Comparison of ENCODE assay signal across 17 mouse cellular contexts in the genomic region with DNA sequence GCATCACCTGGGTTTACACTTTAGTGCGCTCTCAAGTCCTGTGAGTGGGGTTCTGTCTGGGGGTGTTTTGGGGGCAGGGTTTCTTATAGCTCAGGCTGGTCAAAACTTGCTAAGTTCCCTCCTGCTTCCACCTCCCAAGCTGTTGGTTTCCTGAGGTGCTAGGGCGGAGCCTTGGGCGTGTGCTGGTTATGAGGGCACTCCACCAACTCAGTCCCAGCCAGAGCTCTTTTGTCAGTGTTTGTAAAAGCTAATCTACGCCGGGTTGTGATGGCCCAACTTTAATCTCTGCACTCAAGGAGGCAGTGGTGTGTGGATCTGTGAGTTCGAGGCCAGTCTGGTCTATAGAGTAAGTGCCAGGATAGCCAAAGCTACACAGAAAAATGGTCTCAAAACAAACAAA. TPM values are rescaled to one million over a fixed set of nuclear protein-coding genes. Genes with fewer than 3 reads are reported as not detected.
DNase-seq lines count a peak whose midpoint lies in the region; ATAC-seq and TF ChIP-seq lines count a peak whose summit lies in the region.
"Had no signal": no experiment of that assay in that cellular context is flagged by ENCODE, and none has a peak within 500 bp of the region (broad histone marks: within the 10 kb centered on the region; RNA-seq: fewer than 3 reads in every experiment).

No protein-coding gene starts in this region.

- no peak overlapping the region for H3K9ac ChIP-seq in intestine, postnatal 0 days (ENCODE audit: low read depth, low read length)
- no peak overlapping the region for H3K9ac ChIP-seq in intestine, embryonic 15.5 days
- peak overlapping the region; percentile 80 for H3K9ac ChIP-seq in liver, embryonic 13.5 days
- no peak overlapping the region for H3K9ac ChIP-seq in stomach, postnatal 0 days (ENCODE audit: low read length)
- no peak overlapping the region for H3K9ac ChIP-seq in midbrain, embryonic 11.5 days (ENCODE audit: low read length)
- H3K9ac ChIP-seq: embryonic facial prominence, embryonic 13.5 days; forebrain, embryonic 12.5 days; hindbrain, embryonic 13.5 days; midbrain, embryonic 12.5 days had no signal

- ATAC-seq in intestine, postnatal 0 days = no peak
- no peak for ATAC-seq in intestine, embryonic 15.5 days
- ATAC-seq in liver, embryonic 13.5 days (ENCODE audit: low read depth) = no peak
- ATAC-seq in stomach, postnatal 0 days (ENCODE audit: low FRiP score, low TSS enrichment) = no peak
- ATAC-seq in midbrain, embryonic 11.5 days (ENCODE audit: low FRiP score) = no peak

- H3K27me3 ChIP-seq in intestine, postnatal 0 days (replicated peaks; ENCODE audit: control insufficient read depth, insufficient read depth, low read length) = no peaks in the 10 kb centered on the region
- no peaks in the 10 kb centered on the region for H3K27me3 ChIP-seq in intestine, embryonic 15.5 days (replicated peaks)
- no peaks in the 10 kb centered on the region for H3K27me3 ChIP-seq in liver, embryonic 13.5 days
- H3K27me3 ChIP-seq in stomach, postnatal 0 days (ENCODE audit: control insufficient read depth, insufficient read depth, low read length) = no peaks in the 10 kb centered on the region
- H3K27me3 ChIP-seq in midbrain, embryonic 11.5 days (ENCODE audit: control insufficient read depth, insufficient read depth, low read length) = no peaks in the 10 kb centered on the region
- H3K27me3 ChIP-seq: embryonic facial prominence, embryonic 13.5 days; forebrain, embryonic 12.5 days; hindbrain, embryonic 13.5 days; midbrain, embryonic 12.5 days had no signal

- no peak for TF ChIP-seq EP300 in stomach, postnatal 0 days (optimal IDR thresholded peaks at IDR 0.05)

- H3K4me3 ChIP-seq in intestine, postnatal 0 days (ENCODE audit: low read depth, low read length) = no peak overlapping the region
- H3K4me3 ChIP-seq in intestine, embryonic 15.5 days (replicated peaks) = no peak overlapping the region
- H3K4me3 ChIP-seq in liver, embryonic 13.5 days (replicated peaks) = peak overlapping the region; percentile 68
- no peak overlapping the region for H3K4me3 ChIP-seq in stomach, postnatal 0 days (ENCODE audit: low read depth, low read length)
- H3K4me3 ChIP-seq in midbrain, embryonic 11.5 days (ENCODE audit: low read depth, low read length) = no peak overlapping the region
- H3K4me3 ChIP-seq: embryonic facial prominence, embryonic 13.5 days; forebrain, embryonic 12.5 days; heart, embryonic 10.5 days; hindbrain, embryonic 13.5 days; layer of hippocampus, adult 2 months; midbrain, embryonic 12.5 days had no signal

- peak overlapping the region; percentile 37; the same call in 1 of the 2 replicates for H3K4me2 ChIP-seq in intestine, postnatal 0 days (replicated peaks; ENCODE audit: low read depth)
- no peak overlapping the region for H3K4me2 ChIP-seq in intestine, embryonic 15.5 days (replicated peaks)
- peak overlapping the region; percentile 76 for H3K4me2 ChIP-seq in liver, embryonic 13.5 days
- H3K4me2 ChIP-seq in stomach, postnatal 0 days (replicated peaks; ENCODE audit: low read depth) = no peak overlapping the region
- H3K4me2 ChIP-seq in midbrain, embryonic 11.5 days = no peak overlapping the region
- H3K4me2 ChIP-seq: embryonic facial prominence, embryonic 13.5 days; forebrain, embryonic 12.5 days; hindbrain, embryonic 13.5 days; midbrain, embryonic 12.5 days had no signal

- TF ChIP-seq CTCF in intestine, postnatal 0 days (IDR thresholded peaks at IDR 0.05; ENCODE audit: low read depth) = no peak
- TF ChIP-seq CTCF in stomach, postnatal 0 days (IDR thresholded peaks at IDR 0.05; ENCODE audit: low read depth) = no peak

- peaks cover 52% of the 10 kb centered on the region for H3K36me3 ChIP-seq in intestine, postnatal 0 days (ENCODE audit: control insufficient read depth, insufficient read depth)
- peaks cover 40% of the 10 kb centered on the region for H3K36me3 ChIP-seq in intestine, embryonic 15.5 days
- H3K36me3 ChIP-seq in liver, embryonic 13.5 days = peaks cover 57% of the 10 kb centered on the region
- H3K36me3 ChIP-seq in stomach, postnatal 0 days (ENCODE audit: control insufficient read depth, insufficient read depth, low read length) = peaks cover 26% of the 10 kb centered on the region
- H3K36me3 ChIP-seq in midbrain, embryonic 11.5 days (ENCODE audit: control insufficient read depth, insufficient read depth, low read length) = peaks cover 10% of the 10 kb centered on the region

- H3K4me1 ChIP-seq in intestine, postnatal 0 days (replicated peaks; ENCODE audit: control insufficient read depth, insufficient read depth, low read length) = no peaks in the 10 kb centered on the region
- peaks cover 21% of the 10 kb centered on the region for H3K4me1 ChIP-seq in intestine, embryonic 15.5 days (replicated peaks)
- peaks cover 85% of the 10 kb centered on the region for H3K4me1 ChIP-seq in liver, embryonic 13.5 days (replicated peaks)
- H3K4me1 ChIP-seq in stomach, postnatal 0 days (replicated peaks; ENCODE audit: control insufficient read depth, insufficient read depth) = peaks cover 5% of the 10 kb centered on the region; the same call in 1 of the 2 replicates
- peaks cover 19% of the 10 kb centered on the region for H3K4me1 ChIP-seq in midbrain, embryonic 11.5 days (ENCODE audit: control insufficient read depth, insufficient read depth, low read length)

- H3K27ac ChIP-seq in intestine, postnatal 0 days (ENCODE audit: low read depth, low read length) = peak overlapping the region; percentile 15; the same call in 1 of the 2 replicates
- no peak overlapping the region for H3K27ac ChIP-seq in intestine, embryonic 15.5 days
- peak overlapping the region; percentile 86 for H3K27ac ChIP-seq in liver, embryonic 13.5 days
- H3K27ac ChIP-seq in stomach, postnatal 0 days (replicated peaks) = peak overlapping the region; percentile 18; the same call in 1 of the 2 replicates
- H3K27ac ChIP-seq in midbrain, embryonic 11.5 days (ENCODE audit: low read depth, low read length) = no peak overlapping the region
- H3K27ac ChIP-seq: embryonic facial prominence, embryonic 13.5 days; forebrain, embryonic 12.5 days; heart, embryonic 10.5 days; hindbrain, embryonic 13.5 days; kidney, postnatal 0 days; layer of hippocampus, adult 2 months; midbrain, embryonic 12.5 days had no signal

- DNase-seq in c-Kit-positive CD71-positive TER-119-positive erythroid progenitor cells, embryonic 14.5 days (ENCODE audit: low spot score) = peak; percentile 66
- DNase-seq in liver, embryonic 13.5 days = peak; percentile 58
- DNase-seq in stomach, postnatal 0 days (ENCODE audit: low spot score) = no peak
- DNase-seq in urinary bladder, postnatal 25 days (ENCODE audit: low spot score) = no peak
- no peak for DNase-seq in midbrain, embryonic 11.5 days (ENCODE audit: low spot score, missing footprints)
- DNase-seq: gastrocnemius, postnatal 36 days; heart, postnatal 14 days; right cerebral cortex, postnatal 4 days had no signal

- WGBS in intestine, postnatal 0 days = 74% methylated on average over 6 of the region's 6 CpGs
- 81% methylated on average over 6 of the region's 6 CpGs for WGBS in intestine, embryonic 15.5 days
- WGBS in liver, embryonic 13.5 days (ENCODE audit: insufficient replicate concordance) = 31% methylated on average over 6 of the region's 6 CpGs
- 66% methylated on average over 6 of the region's 6 CpGs for WGBS in stomach, postnatal 0 days
- WGBS in midbrain, embryonic 11.5 days = 88% methylated on average over 6 of the region's 6 CpGs

- H3K9me3 ChIP-seq in intestine, postnatal 0 days (ENCODE audit: control insufficient read depth) = no peaks in the 10 kb centered on the region
- no peaks in the 10 kb centered on the region for H3K9me3 ChIP-seq in intestine, embryonic 15.5 days
- no peaks in the 10 kb centered on the region for H3K9me3 ChIP-seq in liver, embryonic 13.5 days (replicated peaks)
- H3K9me3 ChIP-seq in stomach, postnatal 0 days (ENCODE audit: control insufficient read depth, low read length) = no peaks in the 10 kb centered on the region
- H3K9me3 ChIP-seq in midbrain, embryonic 11.5 days (ENCODE audit: control insufficient read depth, low read length) = no peaks in the 10 kb centered on the region
- H3K9me3 ChIP-seq: embryonic facial prominence, embryonic 13.5 days; forebrain, embryonic 12.5 days; heart, embryonic 10.5 days; hindbrain, embryonic 13.5 days; midbrain, embryonic 12.5 days had no signal

RNA-seq across cellular contexts. Expression of a gene that starts 2.6 kb away (rescaled TPM):
- polyA plus RNA-seq in intestine, postnatal 0 days (2015; fragmentation: Nextera tagmentation; extraction: Ambion mirVana) = 179 and 201 TPM in 2 replicates
- 93.5 and 98.1 TPM in 2 replicates for polyA plus RNA-seq in intestine, embryonic 15.5 days (2015; fragmentation: Nextera tagmentation; extraction: Ambion mirVana)
- 58.9 and 81.2 TPM in 2 replicates for polyA plus RNA-seq in liver, embryonic 13.5 days (2015; fragmentation: Nextera tagmentation; extraction: Ambion mirVana)
- polyA plus RNA-seq in stomach, postnatal 0 days (2015; fragmentation: Nextera tagmentation; extraction: Ambion mirVana) = 71.0 and 89.6 TPM in 2 replicates
- polyA plus RNA-seq in midbrain, embryonic 11.5 days (2014; fragmentation: Nextera tagmentation; extraction: Ambion mirVana) = 84.9 and 86.8 TPM in 2 replicates

RNA-seq across cellular contexts. Expression of a gene that starts 6.4 kb away (rescaled TPM):
- 1.1 and 1.2 TPM in 2 replicates for polyA plus RNA-seq in intestine, postnatal 0 days (2015; fragmentation: Nextera tagmentation; extraction: Ambion mirVana)
- polyA plus RNA-seq in intestine, embryonic 15.5 days (2015; fragmentation: Nextera tagmentation; extraction: Ambion mirVana) = 4.2 and 5.2 TPM in 2 replicates
- 31.6 and 32.7 TPM in 2 replicates for polyA plus RNA-seq in liver, embryonic 13.5 days (2015; fragmentation: Nextera tagmentation; extraction: Ambion mirVana)
- 2.3 and 2.8 TPM in 2 replicates for polyA plus RNA-seq in stomach, postnatal 0 days (2015; fragmentation: Nextera tagmentation; extraction: Ambion mirVana)
- 0.82 and 1.1 TPM in 2 replicates for polyA plus RNA-seq in midbrain, embryonic 11.5 days (2014; fragmentation: Nextera tagmentation; extraction: Ambion mirVana)

RNA-seq across cellular contexts. Expression of a gene that starts 42.8 kb away (rescaled TPM):
- polyA plus RNA-seq in intestine, postnatal 0 days (2015; fragmentation: Nextera tagmentation; extraction: Ambion mirVana) = 15.7 and 16.1 TPM in 2 replicates
- 18.0 and 20.9 TPM in 2 replicates for polyA plus RNA-seq in intestine, embryonic 15.5 days (2015; fragmentation: Nextera tagmentation; extraction: Ambion mirVana)
- 3.7 and 4.0 TPM in 2 replicates for polyA plus RNA-seq in liver, embryonic 13.5 days (2015; fragmentation: Nextera tagmentation; extraction: Ambion mirVana)
- 33.8 and 34.6 TPM in 2 replicates for polyA plus RNA-seq in stomach, postnatal 0 days (2015; fragmentation: Nextera tagmentation; extraction: Ambion mirVana)
- polyA plus RNA-seq in midbrain, embryonic 11.5 days (2014; fragmentation: Nextera tagmentation; extraction: Ambion mirVana) = 2.7 TPM in 2 replicates

RNA-seq across cellular contexts. Expression of a gene that starts 46.8 kb away (rescaled TPM):
- 3.1 and 3.3 TPM in 2 replicates for polyA plus RNA-seq in intestine, postnatal 0 days (2015; fragmentation: Nextera tagmentation; extraction: Ambion mirVana)
- 6.4 and 7.1 TPM in 2 replicates for polyA plus RNA-seq in intestine, embryonic 15.5 days (2015; fragmentation: Nextera tagmentation; extraction: Ambion mirVana)
- polyA plus RNA-seq in liver, embryonic 13.5 days (2015; fragmentation: Nextera tagmentation; extraction: Ambion mirVana) = 1.1 and 1.4 TPM in 2 replicates
- 3.3 and 4.1 TPM in 2 replicates for polyA plus RNA-seq in stomach, postnatal 0 days (2015; fragmentation: Nextera tagmentation; extraction: Ambion mirVana)
- 1.3 TPM in 2 replicates for polyA plus RNA-seq in midbrain, embryonic 11.5 days (2014; fragmentation: Nextera tagmentation; extraction: Ambion mirVana)

RNA-seq across cellular contexts. Expression of a gene that starts 54.0 kb away (rescaled TPM):
- 7.4 and 8.8 TPM in 2 replicates for polyA plus RNA-seq in intestine, postnatal 0 days (2015; fragmentation: Nextera tagmentation; extraction: Ambion mirVana)
- 25.7 and 27.4 TPM in 2 replicates for polyA plus RNA-seq in intestine, embryonic 15.5 days (2015; fragmentation: Nextera tagmentation; extraction: Ambion mirVana)
- 9.8 and 10.7 TPM in 2 replicates for polyA plus RNA-seq in liver, embryonic 13.5 days (2015; fragmentation: Nextera tagmentation; extraction: Ambion mirVana)
- polyA plus RNA-seq in stomach, postnatal 0 days (2015; fragmentation: Nextera tagmentation; extraction: Ambion mirVana) = 8.3 and 9.1 TPM in 2 replicates
- polyA plus RNA-seq in midbrain, embryonic 11.5 days (2014; fragmentation: Nextera tagmentation; extraction: Ambion mirVana) = 23.4 and 24.1 TPM in 2 replicates

Comparison
In these comparisons a context has a peak if more than half of its experiments do, and no peak if none do; other contexts are left out.
1. H3K27ac ChIP-seq: peak in intestine, postnatal 0 days (single experiment), liver, embryonic 13.5 days (single experiment) and stomach, postnatal 0 days (single experiment); none in intestine, embryonic 15.5 days (single experiment) and midbrain, embryonic 11.5 days (single experiment).
2. H3K4me2 ChIP-seq: peak in intestine, postnatal 0 days (single experiment) and liver, embryonic 13.5 days (single experiment); none in intestine, embryonic 15.5 days (single experiment), stomach, postnatal 0 days (single experiment) and midbrain, embryonic 11.5 days (single experiment).
3. DNase-seq: peak in c-Kit-positive CD71-positive TER-119-positive erythroid progenitor cells, embryonic 14.5 days (single experiment) and liver, embryonic 13.5 days (single experiment); none in stomach, postnatal 0 days (single experiment), urinary bladder, postnatal 25 days (single experiment) and midbrain, embryonic 11.5 days (single experiment).